Mouse (Mus musculus) bone marrow macrophage, adult 2 months (primary cell): ENCODE measurements around the gene Kmo.

Source experiments
- CTCF ChIP-seq: IDR thresholded peaks from 2 replicates; pipeline ENCODE4 v1.5.1; 2012; ENCODE audit warnings: low read depth, mild to moderate bottlenecking, low read length, moderate library complexity
- POLR2A ChIP-seq: IDR thresholded peaks from 2 replicates; pipeline ENCODE4 v1.6.1; 2012; ENCODE audit warnings: mild to moderate bottlenecking, low read depth, low read length, borderline replicate concordance

DNA sequence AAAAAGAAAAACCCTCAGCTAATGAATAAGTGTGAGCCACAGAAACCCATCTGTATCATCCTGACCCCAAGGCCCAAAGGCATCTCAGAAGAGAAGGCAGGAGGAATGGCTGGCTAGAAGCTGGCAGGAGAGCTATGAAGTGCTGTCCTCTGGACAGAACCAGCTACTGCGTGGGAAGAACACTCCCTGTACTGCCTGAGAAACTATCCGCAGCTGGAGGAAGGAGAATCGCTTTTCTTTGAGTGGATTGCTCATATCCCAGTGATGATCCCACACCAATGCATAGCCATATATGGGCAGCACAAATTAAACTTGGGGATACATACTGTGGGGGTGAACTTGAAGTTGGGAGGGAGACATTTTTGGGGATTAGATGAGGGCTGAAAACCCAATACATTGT lies 11.5 kb upstream of the Kmo start:
- TF ChIP-seq POLR2A, result no peak
- no peak for TF ChIP-seq CTCF
